Mouse (Mus musculus) frontal cortex, postnatal 25 days (tissue): ENCODE measurements at regions not wholly inside any gene's neighbourhood (a gene's known extent, or its start where the extent isn't known, plus 50 kb on each side); places are given as distances from the start of the nearest gene placed in this dataset.

Experiments
- DNase-seq, 2 experiments: peaks; one replicate each; pipeline ENCODE4 v3.0.0; 2022; ENCODE audit warnings: low spot score in 2 of 2

- DNase-seq: no peak
Measured at GRCm38 (mm10) chr14:47857731-47858556, 209.7 kb downstream of the Ktn1 start.

- no peak for DNase-seq
Measured at GRCm38 (mm10) chr14:47862556-47862955, 214.3 kb downstream of the Ktn1 start.

- DNase-seq: no peak
Measured at GRCm38 (mm10) chr14:47863067-47863466, 214.8 kb downstream of the Ktn1 start.

GRCm38 (mm10) chr14:47863701-47864100, 215.5 kb downstream of the Ktn1 start:
- no peak for DNase-seq

- no peak for DNase-seq
Measured at GRCm38 (mm10) chr14:47867017-47867416, 218.8 kb downstream of the Ktn1 start.

- no peak for DNase-seq
Measured at GRCm38 (mm10) chr14:47868258-47868780, 220.1 kb downstream of the Ktn1 start.

GRCm38 (mm10) chr14:47876585-47876984, 228.3 kb downstream of the Ktn1 start:
- no peak for DNase-seq

- DNase-seq: no peak
Measured at GRCm38 (mm10) chr14:47877167-47877566, 228.9 kb downstream of the Ktn1 start.

GRCm38 (mm10) chr14:47877771-47878443, 229.7 kb downstream of the Ktn1 start:
- no peak for DNase-seq

- DNase-seq: no peak
Measured at GRCm38 (mm10) chr14:47885326-47885725, 235.3 kb upstream of the Peli2 start.

GRCm38 (mm10) chr14:47890251-47891198, 230.1 kb upstream of the Peli2 start:
- no peak for DNase-seq

- no peak for DNase-seq
Measured at GRCm38 (mm10) chr14:47896581-47896980, 224.0 kb upstream of the Peli2 start.

- no peak for DNase-seq
Measured at GRCm38 (mm10) chr14:47897907-47898530, 222.6 kb upstream of the Peli2 start.

- DNase-seq: no peak
Measured at GRCm38 (mm10) chr14:47898605-47899004, 222.0 kb upstream of the Peli2 start.

GRCm38 (mm10) chr14:47905334-47905733, 215.3 kb upstream of the Peli2 start:
- DNase-seq: no peak

- DNase-seq: no peak
Measured at GRCm38 (mm10) chr14:47909129-47909528, 211.5 kb upstream of the Peli2 start.

- DNase-seq: no peak
Measured at GRCm38 (mm10) chr14:47910741-47911295, 209.8 kb upstream of the Peli2 start.

- peak; percentile 13 to 27 for DNase-seq
Measured at GRCm38 (mm10) chr14:47911546-47912545, 208.8 kb upstream of the Peli2 start.

GRCm38 (mm10) chr14:47915621-47916020, 205.0 kb upstream of the Peli2 start:
- DNase-seq: no peak
